Mouse (Mus musculus) CD8-positive naive resting alpha-beta T cell, adult 2 months (primary cell): ENCODE results near the gene Jsrp1.

Experiments used
- DNase-seq, 2 experiments: peaks; one replicate each; pipeline ENCODE4 v3.0.0; 2022; ENCODE audit warnings: low read depth in 2 of 2, low spot score in 2 of 2

The Jsrp1 gene

GRCm38 (mm10) chr10:80760596-80761524, 52.4 kb downstream of the Jsrp1 start:
- no peak for DNase-seq

- DNase-seq: no peak
These were observed 54.6 kb downstream of the Jsrp1 start for GRCm38 (mm10) chr10:80758651-80759050.
